Mouse (Mus musculus): ENCODE measurements around the gene Tom1l2. TPM values are rescaled to one million over a fixed set of nuclear protein-coding genes. Genes with fewer than 3 reads are reported as not detected.

Gene Tom1l2
- total RNA-seq, 4 experiments from 2014 or later = 179 to 207 (median 191) TPM

- DNase-seq (ENCODE audit: low spot score in 2 of 2) = no peak
These were observed 170.5 kb downstream of the Tom1l2 start for GRCm38 (mm10) chr11:60182116-60182670.

- DNase-seq (ENCODE audit: low spot score in 2 of 2) = no peak
These were observed 174.2 kb downstream of the Tom1l2 start for GRCm38 (mm10) chr11:60178506-60178905.

GRCm38 (mm10) chr11:60178005-60178404, 174.7 kb downstream of the Tom1l2 start:
- DNase-seq (ENCODE audit: low spot score in 2 of 2) = no peak

GRCm38 (mm10) chr11:60176975-60177657, 175.6 kb downstream of the Tom1l2 start:
- DNase-seq (ENCODE audit: low spot score in 2 of 2) = peak; percentile 72 to 74

Small RNAs within 50 kb of the gene (microRNA-seq; reads per million reads assigned to microRNA genes)
- gene Gm27711 (0 reads per million in 2 experiments), gene Mir6921 (0 reads per million in 2 experiments), gene Mir6922 (0.25 to 1.3 reads per million in 2 experiments)

Other genes starting within 250 kb of the Tom1l2 start
- 10 to 100 TPM; 70.5 to 85.6 (median 78.1) TPM for gene Rai1, start 247.9 kb downstream of the Tom1l2 start, total RNA-seq (2022)
- 100 to 1,000 TPM in 2 of 4 experiments, 10 to 100 TPM in 2; 84.3 to 119 (median 101) TPM for gene Srebf1, start 130.3 kb downstream of the Tom1l2 start, total RNA-seq (2022)
- gene Drc3, start 424 bp upstream of the Tom1l2 start, total RNA-seq (2022) = 1 to 10 TPM; 7.3 to 8.5 (median 7.8) TPM
- gene Gid4, start 64.2 kb upstream of the Tom1l2 start, total RNA-seq (2022) = 10 to 100 TPM; 42.0 to 50.6 (median 46.2) TPM
- 10 to 100 TPM; 25.9 to 28.8 (median 26.8) TPM for gene Atpaf2, start 65.6 kb upstream of the Tom1l2 start, total RNA-seq (2022)
- gene Drg2, start 101.7 kb upstream of the Tom1l2 start, total RNA-seq (2022) = 10 to 100 TPM; 69.5 to 79.9 (median 74.5) TPM
- under 1 TPM; 0.07 to 0.20 (median 0.14) TPM for gene Myo15, start 116.4 kb upstream of the Tom1l2 start, total RNA-seq (2022)
- gene Alkbh5, start 183.5 kb upstream of the Tom1l2 start, total RNA-seq (2022) = 10 to 100 TPM; 53.7 to 60.9 (median 57.8) TPM